Mouse (Mus musculus) midbrain, embryonic 13.5 days (tissue): ENCODE data around the gene Gm17631. TPM values are rescaled to one million over a fixed set of nuclear protein-coding genes. Genes with fewer than 3 reads are reported as not detected.
"Not testable (repeated sequence)": the region's sequence is repeated elsewhere in the genome, so short reads cannot be mapped to it uniquely, and the experiment has no call there.

Experiments used
- ATAC-seq: fragments of 200-750 bp; cut with Nextera tagmentation; 2 replicates; pipeline ENCODE4 v1.8.0; 2017; ENCODE audit warnings: mild to moderate bottlenecking, moderate TSS enrichment, moderate library complexity
- H3K27ac ChIP-seq: fragments of 300-500 bp; sonication (generic); 2 replicates; pipeline ENCODE4 v1.5.1; 2015; ENCODE audit warnings: inconsistent platforms, mild to moderate bottlenecking, moderate library complexity
- H3K27me3 ChIP-seq: fragments of 300-500 bp; sonication (generic); 2 replicates; pipeline ENCODE4 v1.6.1; 2015; ENCODE audit warnings: mild to moderate bottlenecking, inconsistent platforms
- H3K36me3 ChIP-seq: fragments of 300-500 bp; sonication (generic); 2 replicates; pipeline ENCODE4 v1.6.1; 2015; ENCODE audit warnings: mild to moderate bottlenecking, inconsistent platforms
- H3K4me1 ChIP-seq: fragments of 300-500 bp; sonication (generic); replicated peaks from 2 replicates; pipeline ENCODE4 v1.6.1; 2015; ENCODE audit warnings: inconsistent platforms
- H3K4me2 ChIP-seq: fragments of 300-500 bp; sonication (generic); replicated peaks from 2 replicates; pipeline ENCODE4 v1.6.1; 2015; ENCODE audit warnings: moderate library complexity, mild to moderate bottlenecking, inconsistent platforms
- H3K4me3 ChIP-seq: fragments of 300-500 bp; sonication (generic); replicated peaks from 2 replicates; pipeline ENCODE4 v1.5.1; 2015; ENCODE audit warnings: mild to moderate bottlenecking, inconsistent platforms
- H3K9ac ChIP-seq: fragments of 300-500 bp; sonication (generic); replicated peaks from 2 replicates; pipeline ENCODE4 v1.6.1; 2015; ENCODE audit warnings: mild to moderate bottlenecking, inconsistent platforms
- H3K9me3 ChIP-seq: fragments of 300-500 bp; sonication (generic); 2 replicates; pipeline ENCODE4 v1.6.1; 2016; ENCODE audit warnings: mild to moderate bottlenecking, inconsistent platforms
- WGBS: fragments of 180-500 bp; shearing (Covaris S2); methylation state at CpG from one replicate; pipeline ENCODE4 v1.1.7; 2015; 5-methylcytosine and 5-hydroxymethylcytosine counted together
- polyA plus RNA-seq: library from polyadenylated mRNA; unstranded; fragments of >200 nt; fragmentation: Nextera tagmentation; extraction: Ambion mirVana; gene quantifications from 2 replicates; pipeline ENCODE4 v1.2.1, GENCODE M21; 2015

The Gm17631 gene
- polyA plus RNA-seq, result not detected in 2 replicates

- not testable (repeated sequence) for H3K27me3 ChIP-seq, H3K36me3 ChIP-seq, H3K9ac ChIP-seq, H3K27ac ChIP-seq, H3K4me3 ChIP-seq, H3K4me2 ChIP-seq, ATAC-seq, H3K4me1 ChIP-seq
- no CpG with 5 or more reads among the region's 3 CpGs for WGBS
- H3K9me3 ChIP-seq, result peaks cover 16% of the 10 kb centered on the region; the same call in 1 of the 2 replicates
Observed at GRCm38 (mm10) chr6:129862349-129862748, at the start of gene Gm17631. Gm17631 (plus strand) TSS chr6:129862649.

- no peak overlapping the region for H3K27ac ChIP-seq
- no peaks in the 10 kb centered on the region for H3K4me1 ChIP-seq
- peaks cover 4% of the 10 kb centered on the region for H3K9me3 ChIP-seq
- 73% methylated on average over 3 of the region's 3 CpGs for WGBS
- no peaks in the 10 kb centered on the region for H3K36me3 ChIP-seq
- no peak overlapping the region for H3K4me2 ChIP-seq
- no peak overlapping the region for H3K4me3 ChIP-seq
- no peak for ATAC-seq
- no peaks in the 10 kb centered on the region for H3K27me3 ChIP-seq
- no peak overlapping the region for H3K9ac ChIP-seq
Observed at GRCm38 (mm10) chr6:129817731-129818130, 44.7 kb upstream of the Gm17631 start.

GRCm38 (mm10) chr6:129824004-129824403, 38.4 kb upstream of the Gm17631 start:
- no peaks in the 10 kb centered on the region for H3K4me1 ChIP-seq
- no peak overlapping the region for H3K4me2 ChIP-seq
- H3K9me3 ChIP-seq, result peaks cover 19% of the 10 kb centered on the region
- H3K27me3 ChIP-seq, result no peaks in the 10 kb centered on the region
- H3K27ac ChIP-seq, result no peak overlapping the region
- 93% methylated on average over 1 of the region's 1 CpGs for WGBS
- no peak overlapping the region for H3K9ac ChIP-seq
- no peaks in the 10 kb centered on the region for H3K36me3 ChIP-seq
- no peak overlapping the region for H3K4me3 ChIP-seq
- no peak for ATAC-seq

GRCm38 (mm10) chr6:129825559-129825958, 36.9 kb upstream of the Gm17631 start:
- no peak for ATAC-seq
- H3K9me3 ChIP-seq, result peaks cover 20% of the 10 kb centered on the region
- no peaks in the 10 kb centered on the region for H3K4me1 ChIP-seq
- no peaks in the 10 kb centered on the region for H3K36me3 ChIP-seq
- WGBS, result 73% methylated on average over 1 of the region's 1 CpGs
- H3K27me3 ChIP-seq, result no peaks in the 10 kb centered on the region
- H3K9ac ChIP-seq, result no peak overlapping the region
- no peak overlapping the region for H3K27ac ChIP-seq
- no peak overlapping the region for H3K4me2 ChIP-seq
- no peak overlapping the region for H3K4me3 ChIP-seq

GRCm38 (mm10) chr6:129876549-129876948, 14.1 kb downstream of the Gm17631 start, which contains the start of gene Klra17:
Klra17 (minus strand) TSS chr6:129876672.
- ATAC-seq, result no peak
- H3K27ac ChIP-seq, result no peak within 1 kb of the TSS
- H3K9ac ChIP-seq, result no peak within 1 kb of the TSS
- H3K4me3 ChIP-seq, result no peak within 1 kb of the TSS
- H3K4me2 ChIP-seq, result no peak within 1 kb of the TSS
- no peaks in the 10 kb centered on the region for H3K27me3 ChIP-seq
- no peaks in the 10 kb centered on the region for H3K4me1 ChIP-seq
- H3K9me3 ChIP-seq, result peaks cover 11% of the 10 kb centered on the region; the same call in 1 of the 2 replicates
- H3K36me3 ChIP-seq, result no peaks in the 10 kb centered on the region
- 57% methylated on average over 1 of the region's 1 CpGs for WGBS

- Histone ChIP-seq H3K4me3 (no peak overlapping the region), H3K36me3 (no peaks in the 10 kb centered on the region), H3K27ac (no peak overlapping the region), H3K9ac (no peak overlapping the region), H3K27me3 (no peaks in the 10 kb centered on the region), H3K4me2 (no peak overlapping the region), H3K4me1 (no peaks in the 10 kb centered on the region), H3K9me3 (peaks cover 23% of the 10 kb centered on the region; the same call in 1 of the 2 replicates)
- ATAC-seq, result no peak
- 88% methylated on average over 2 of the region's 2 CpGs for WGBS
Observed at GRCm38 (mm10) chr6:129882525-129882924, 20.1 kb downstream of the Gm17631 start.

Other genes starting within 250 kb of the Gm17631 start
- gene Klrk1, start 238.8 kb upstream of the Gm17631 start, polyA plus RNA-seq, result 0.22 and 0.38 TPM in 2 replicates
- not detected in 2 replicates for gene Klrc3, start 219.3 kb upstream of the Gm17631 start, polyA plus RNA-seq
- gene Klrc2, start 202.0 kb upstream of the Gm17631 start, polyA plus RNA-seq, result not detected in 2 replicates
- gene Klrc1, start 183.7 kb upstream of the Gm17631 start, polyA plus RNA-seq, result not detected in 2 replicates
- not detected in 2 replicates for gene Klri1, start 145.5 kb upstream of the Gm17631 start, polyA plus RNA-seq
- gene Klri2, start 122.2 kb upstream of the Gm17631 start, polyA plus RNA-seq, result not detected in 2 replicates
- not detected in 2 replicates for gene Gm156, start 78.4 kb upstream of the Gm17631 start, polyA plus RNA-seq
- gene Klra17, start 14.0 kb downstream of the Gm17631 start, polyA plus RNA-seq, result not detected in 2 replicates
- gene Klra5, start 55.0 kb downstream of the Gm17631 start, polyA plus RNA-seq, result not detected in 2 replicates
- gene Klra6, start 164.3 kb downstream of the Gm17631 start, polyA plus RNA-seq, result not detected in 2 replicates
- gene Klra4, start 204.6 kb downstream of the Gm17631 start, polyA plus RNA-seq, result not detected in 2 replicates